Mouse (Mus musculus): ENCODE measurements at regions not wholly inside any gene's neighbourhood (a gene's known extent, or its start where the extent isn't known, plus 50 kb on each side); places are given as distances from the start of the nearest gene placed in this dataset.

DNA sequence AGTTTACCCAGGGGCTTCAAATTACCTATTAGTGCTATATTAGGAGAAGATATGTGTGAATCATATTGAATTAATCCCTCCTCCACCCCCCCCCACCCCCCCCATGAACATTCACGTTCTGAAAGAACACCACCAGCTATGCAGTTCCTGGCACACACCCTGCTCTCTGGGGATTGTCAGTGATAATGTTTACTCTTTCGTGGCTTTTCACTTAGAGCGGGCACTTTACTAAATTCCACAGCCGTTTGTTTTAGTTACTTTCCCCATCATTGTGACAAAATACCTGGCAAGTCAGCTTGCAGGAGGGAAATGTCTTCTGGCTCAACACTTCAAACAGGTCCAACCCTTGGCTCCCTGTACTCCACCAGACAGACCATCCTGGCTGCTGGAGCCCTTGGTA, 359.0 kb downstream of the Rps15a start (continued):
- no peak for TF ChIP-seq CHD1 (IDR thresholded peaks at IDR 0.05; ENCODE audit: low read depth, low read length)

DNA sequence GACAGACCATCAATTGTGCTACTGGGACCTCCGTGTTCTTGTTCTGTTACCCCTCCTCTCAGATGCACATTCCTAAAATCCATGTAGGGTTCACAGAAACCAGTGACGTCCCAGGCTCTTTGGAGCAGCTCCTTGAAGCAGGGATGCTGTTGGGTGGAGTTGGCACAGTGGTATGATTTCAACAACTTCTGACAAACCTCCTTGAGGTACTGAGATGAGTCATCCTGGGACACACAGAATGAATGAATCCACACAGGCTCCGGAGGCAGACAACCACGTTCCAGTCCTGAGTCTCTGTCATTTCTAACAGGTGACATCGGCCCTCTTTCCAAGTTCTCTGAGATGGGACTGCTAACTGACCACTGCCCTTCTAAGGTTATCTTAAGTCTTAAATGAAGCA, 360.2 kb downstream of the Rps15a start:
- Histone ChIP-seq H3K9ac (ENCODE audit: control insufficient read depth, low read depth, low read length, poor library complexity, severe bottlenecking) (no peak overlapping the region), H3K79me2 (ENCODE audit: control insufficient read depth, insufficient read depth, low read length, poor library complexity) (no peaks in the 10 kb centered on the region), H3K36me3 (ENCODE audit: control insufficient read depth in 1 of 2, insufficient read depth in 2 of 2, low read length in 2 of 2) (no peaks in the 10 kb centered on the region), H3K4me3 (ENCODE audit: control insufficient read depth in 1 of 2, insufficient read depth in 1 of 2, low read depth in 2 of 2, low read length in 2 of 2) (no peak overlapping the region), H3K27me3 (ENCODE audit: control insufficient read depth in 1 of 2, insufficient read depth in 2 of 2, low read length in 2 of 2) (no peaks in the 10 kb centered on the region), H3K4me1 (ENCODE audit: control insufficient read depth in 1 of 2, insufficient read depth in 2 of 2, low read length in 2 of 2) (no peaks in the 10 kb centered on the region), H3K9me3 (replicated peaks; ENCODE audit: insufficient read depth, low read length) (no peaks in the 10 kb centered on the region), H3K27ac (ENCODE audit: control insufficient read depth, low read depth, low read length) (no peak overlapping the region)
- no peak for DNase-seq (ENCODE audit: low read depth, low spot score)
- no peak for TF ChIP-seq ZNF384 (IDR thresholded peaks at IDR 0.05; ENCODE audit: low read depth, low read length)
- no peak for TF ChIP-seq NELFE (IDR thresholded peaks at IDR 0.05; ENCODE audit: low read depth, low read length)

DNA sequence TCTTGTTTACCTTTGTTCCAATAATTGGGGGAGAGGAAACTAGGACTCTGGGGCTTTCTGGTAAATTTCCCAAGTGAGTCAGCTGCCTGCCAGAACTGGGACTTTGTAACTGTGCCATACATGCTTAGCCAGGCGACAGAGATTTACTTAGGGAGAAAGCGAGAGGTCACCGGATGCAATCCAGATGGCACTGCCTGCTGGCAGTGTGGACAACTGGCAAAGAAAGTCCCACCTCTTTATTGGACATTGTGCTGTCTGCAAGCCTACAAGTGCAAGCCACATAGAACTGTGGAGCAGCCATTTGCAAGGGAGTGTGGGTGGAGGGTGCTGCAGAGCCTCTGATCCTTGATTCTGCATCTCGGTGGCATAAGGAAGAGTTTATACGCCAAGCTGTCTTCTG, 362.7 kb downstream of the Rps15a start:
- no peaks in the 10 kb centered on the region for H3K4me1 ChIP-seq (ENCODE audit: control insufficient read depth in 1 of 2, insufficient read depth in 2 of 2, low read length in 2 of 2)
- no peaks in the 10 kb centered on the region for H3K36me3 ChIP-seq (ENCODE audit: control insufficient read depth in 1 of 2, insufficient read depth in 2 of 2, low read length in 2 of 2)
- TF ChIP-seq CHD1 (IDR thresholded peaks at IDR 0.05; ENCODE audit: low read depth, low read length) (no peak), ZMIZ1 (IDR thresholded peaks at IDR 0.05; ENCODE audit: low read depth, low read length) (no peak), NRF1 (IDR thresholded peaks at IDR 0.05; ENCODE audit: insufficient read depth, low read depth, low read length, poor library complexity, severe bottlenecking) (no peak), POLR2AphosphoS2 (IDR thresholded peaks at IDR 0.05; ENCODE audit: low read length) (no peak), MAZ (IDR thresholded peaks at IDR 0.05; ENCODE audit: low read depth, low read length) (no peak), HCFC1 (IDR thresholded peaks at IDR 0.05; ENCODE audit: low read depth, low read length) (no peak), MXI1 (IDR thresholded peaks at IDR 0.05; ENCODE audit: low read depth, low read length) (no peak), USF1 (IDR thresholded peaks at IDR 0.05; ENCODE audit: low read depth, low read length) (no peak), CHD2 (IDR thresholded peaks at IDR 0.05; ENCODE audit: low read length) (no peak), E2F4 (IDR thresholded peaks at IDR 0.05; ENCODE audit: borderline replicate concordance, low read depth, low read length) (no peak), RAD21 (IDR thresholded peaks at IDR 0.05; ENCODE audit: low read depth, low read length) (no peak), ZC3H11A (IDR thresholded peaks at IDR 0.05; ENCODE audit: low read depth, low read length) (no peak), NELFE (IDR thresholded peaks at IDR 0.05; ENCODE audit: low read depth, low read length) (no peak), ELF1 (IDR thresholded peaks at IDR 0.05; ENCODE audit: low read depth, low read length) (no peak), KAT2A (conservative IDR thresholded peaks at IDR 0.05; ENCODE audit: low read depth, low read length) (no peak), BHLHE40 (IDR thresholded peaks at IDR 0.05; ENCODE audit: borderline replicate concordance, low read depth, low read length) (no peak), ETS1 (IDR thresholded peaks at IDR 0.05; ENCODE audit: low read depth, low read length) (no peak), SMC3 (IDR thresholded peaks at IDR 0.05; ENCODE audit: low read depth, low read length) (no peak), TBP (IDR thresholded peaks at IDR 0.05; ENCODE audit: low read depth, low read length) (no peak)
- no peak overlapping the region for H3K9ac ChIP-seq (ENCODE audit: control insufficient read depth, low read depth, low read length, poor library complexity, severe bottlenecking)
- no peak overlapping the region for H3K4me3 ChIP-seq (ENCODE audit: control insufficient read depth in 1 of 2, insufficient read depth in 1 of 2, low read depth in 2 of 2, low read length in 2 of 2)
- DNase-seq (ENCODE audit: low read depth, low spot score), result no peak
- H3K79me2 ChIP-seq (ENCODE audit: control insufficient read depth, insufficient read depth, low read length, poor library complexity), result no peaks in the 10 kb centered on the region
- H3K27me3 ChIP-seq (ENCODE audit: control insufficient read depth in 1 of 2, insufficient read depth in 2 of 2, low read length in 2 of 2), result no peaks in the 10 kb centered on the region
- H3K9me3 ChIP-seq (replicated peaks; ENCODE audit: insufficient read depth, low read length), result no peaks in the 10 kb centered on the region
- H3K27ac ChIP-seq (ENCODE audit: control insufficient read depth, low read depth, low read length), result no peak overlapping the region
